1 mouse cellular context compared by ENCODE assay signal in the genomic region with DNA sequence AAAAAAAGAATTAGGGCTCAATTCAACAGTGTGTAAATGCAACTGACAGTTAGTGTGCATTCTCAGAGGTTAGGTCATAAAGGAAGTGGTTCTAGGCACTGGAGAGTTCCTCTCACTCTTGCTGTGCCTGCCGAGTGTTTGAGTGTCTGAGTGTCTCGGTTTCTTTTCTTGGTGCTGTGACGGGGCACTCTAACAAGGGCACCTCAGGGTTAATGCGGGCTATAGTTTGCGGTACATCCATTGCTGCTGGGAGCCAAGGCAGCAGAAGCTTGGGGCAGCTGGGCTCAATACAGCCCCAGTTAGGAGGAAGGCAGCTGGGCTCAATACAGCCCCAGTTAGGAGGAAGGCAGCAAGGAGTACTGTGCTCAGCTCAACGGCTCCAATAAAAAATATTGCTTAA.
TF ChIP-seq lines count a peak whose summit lies in the region.

No protein-coding gene starts in this region.

TF ChIP-seq in MEL, 35 proteins besides CTCF, POLR2A, EP300 and RAD21:
- TF ChIP-seq ELF1 (IDR thresholded peaks at IDR 0.05; ENCODE audit: low read depth, low read length) = 0 out of 2 replicates have a peak, but pooled peaks have one; percentile 16
- no peak for TF ChIP-seq ZC3H11A (IDR thresholded peaks at IDR 0.05; ENCODE audit: low read depth, low read length)
- no peak for TF ChIP-seq MXI1 (IDR thresholded peaks at IDR 0.05; ENCODE audit: low read depth, low read length)
- no peak for TF ChIP-seq MAX (IDR thresholded peaks at IDR 0.05; ENCODE audit: low read length)
- no peak for TF ChIP-seq UBTF (IDR thresholded peaks at IDR 0.05; ENCODE audit: borderline replicate concordance, insufficient read depth, low read depth, low read length)
- TF ChIP-seq KAT2A (conservative IDR thresholded peaks at IDR 0.05; ENCODE audit: low read depth, low read length) = no peak
- TF ChIP-seq GATA1 (IDR thresholded peaks at IDR 0.05; ENCODE audit: low read depth, low read length) = no peak
- TF ChIP-seq MAZ (IDR thresholded peaks at IDR 0.05; ENCODE audit: low read depth, low read length) = no peak
- no peak for TF ChIP-seq CHD2 (IDR thresholded peaks at IDR 0.05; ENCODE audit: low read length)
- no peak for TF ChIP-seq MAFK (IDR thresholded peaks at IDR 0.05; ENCODE audit: borderline replicate concordance, low read depth, low read length)
- TF ChIP-seq CHD1 (IDR thresholded peaks at IDR 0.05; ENCODE audit: low read depth, low read length) = no peak
- no peak for TF ChIP-seq JUND (IDR thresholded peaks at IDR 0.05; ENCODE audit: low read depth, low read length)
- no peak for TF ChIP-seq RCOR1 (IDR thresholded peaks at IDR 0.05; ENCODE audit: low read depth, low read length)
- TF ChIP-seq ZNF384 (IDR thresholded peaks at IDR 0.05; ENCODE audit: low read depth, low read length) = 0 out of 2 replicates have a peak, but pooled peaks have one; percentile 11
- no peak for TF ChIP-seq USF2 (IDR thresholded peaks at IDR 0.05; ENCODE audit: borderline replicate concordance in 1 of 2, insufficient read depth in 1 of 2, low read depth in 1 of 2, low read length in 2 of 2)
- TF ChIP-seq TAL1 (IDR thresholded peaks at IDR 0.05; ENCODE audit: low read length) = no peak
- TF ChIP-seq HCFC1 (IDR thresholded peaks at IDR 0.05; ENCODE audit: low read depth, low read length) = 0 out of 2 replicates have a peak, but pooled peaks have one; percentile 22
- TF ChIP-seq MYC (IDR thresholded peaks at IDR 0.05; ENCODE audit: low read depth, low read length) = no peak
- no peak for TF ChIP-seq E2F4 (IDR thresholded peaks at IDR 0.05; ENCODE audit: borderline replicate concordance, low read depth, low read length)
- TF ChIP-seq TCF12 (IDR thresholded peaks at IDR 0.05; ENCODE audit: low read depth, low read length) = no peak
TF ChIP-seq in MEL: peak in this region for 3.
